Mouse (Mus musculus) testis, postnatal 14 days (tissue): ENCODE data around the gene Pmm1.
A peak's percentile ranks its signal among the peaks of the same experiment; 100 is the strongest.

Experiments used
- DNase-seq: peaks from one replicate; pipeline ENCODE4 v3.0.0; 2021; ENCODE audit warnings: low spot score

Pmm1 gene

GRCm38 (mm10) chr15:81956457-81956856 lies 4.3 kb downstream of the Pmm1 start:
- no peak for DNase-seq

- DNase-seq, result no peak
These were observed 5.3 kb downstream of the Pmm1 start for GRCm38 (mm10) chr15:81955414-81955813.

GRCm38 (mm10) chr15:81954716-81955115 lies 6.0 kb downstream of the Pmm1 start:
- DNase-seq, result no peak

- no peak for DNase-seq
These were observed 6.6 kb downstream of the Pmm1 start for GRCm38 (mm10) chr15:81954151-81954583.

- DNase-seq, result no peak
These were observed 8.4 kb downstream of the Pmm1 start for GRCm38 (mm10) chr15:81952310-81952709.

- DNase-seq, result no peak
These were observed 9.6 kb downstream of the Pmm1 start for GRCm38 (mm10) chr15:81951159-81951558.

- DNase-seq, result no peak
These were observed 10.0 kb downstream of the Pmm1 start for GRCm38 (mm10) chr15:81950716-81951115.

GRCm38 (mm10) chr15:81949476-81950131 lies 11.1 kb downstream of the Pmm1 start:
- DNase-seq, result no peak

- no peak for DNase-seq
These were observed 11.7 kb downstream of the Pmm1 start for GRCm38 (mm10) chr15:81949076-81949475.

GRCm38 (mm10) chr15:81943176-81943749 lies 17.5 kb downstream of the Pmm1 start:
- DNase-seq, result no peak

GRCm38 (mm10) chr15:81941010-81941409 lies 19.7 kb downstream of the Pmm1 start:
- DNase-seq, result no peak

GRCm38 (mm10) chr15:81940219-81940618 lies 20.5 kb downstream of the Pmm1 start:
- no peak for DNase-seq

GRCm38 (mm10) chr15:81939774-81940173 lies 21.0 kb downstream of the Pmm1 start:
- DNase-seq, result no peak

- no peak for DNase-seq
These were observed 21.5 kb downstream of the Pmm1 start for GRCm38 (mm10) chr15:81939157-81939715.

GRCm38 (mm10) chr15:81938246-81938645 lies 22.5 kb downstream of the Pmm1 start:
- DNase-seq, result no peak

- peak; percentile 82 for DNase-seq
These were observed 23.4 kb downstream of the Pmm1 start for GRCm38 (mm10) chr15:81937098-81937972.

GRCm38 (mm10) chr15:81936679-81937078 lies 24.1 kb downstream of the Pmm1 start, which contains the start of gene Csdc2:
Gene Csdc2, plus strand, starts transcription at chr15:81936759.
- peak; percentile 52 for DNase-seq

- DNase-seq, result no peak
These were observed 24.7 kb downstream of the Pmm1 start for GRCm38 (mm10) chr15:81935869-81936637.

GRCm38 (mm10) chr15:81933986-81934385 lies 26.7 kb downstream of the Pmm1 start:
- no peak for DNase-seq

GRCm38 (mm10) chr15:81932951-81933470 lies 27.7 kb downstream of the Pmm1 start:
- DNase-seq, result no peak

GRCm38 (mm10) chr15:81928277-81928676 lies 32.5 kb downstream of the Pmm1 start:
- no peak for DNase-seq
